ENCODE assay signal across 25 mouse cellular contexts in genomic region chr5:34485731-34486130, GRCm38 (mm10). TPM values are rescaled to one million over a fixed set of nuclear protein-coding genes. Genes with fewer than 3 reads are reported as not detected.
DNase-seq lines count a peak whose midpoint lies in the region; ATAC-seq lines count a peak whose summit lies in the region.
"Had no signal": no experiment of that assay in that cellular context is flagged by ENCODE, and none has a peak within 500 bp of the region (broad histone marks: within the 10 kb centered on the region; RNA-seq: fewer than 3 reads in every experiment).

No protein-coding gene starts in this region.

- H3K4me2 ChIP-seq in hindbrain, embryonic 13.5 days, result no peak overlapping the region
- H3K4me2 ChIP-seq: embryonic facial prominence, embryonic 13.5 days; embryonic facial prominence, embryonic 15.5 days had no signal

- DNase-seq in gastrocnemius, postnatal 25 days, result peak; percentile 10
- DNase-seq in gastrocnemius, postnatal 36 days, result no peak
- peak; percentile 14 for DNase-seq in 3134 (ENCODE audit: extremely low read depth, insufficient read length, low spot score)
- DNase-seq in R1 (ENCODE audit: low read depth, low spot score), result peak; percentile 25
- DNase-seq in cerebellum, adult 11-12 months, result no peak
- DNase-seq in testis, postnatal 10 days (ENCODE audit: low spot score), result no peak
- DNase-seq: adrenal gland, adult 8-10 months; adrenal gland, postnatal 14 days; adrenal gland, postnatal 36 days; cerebellum, adult 18-20 months; cerebellum, adult 8-10 months; cerebellum, adult 9-11 months; cerebellum, postnatal 14 days; cerebellum, postnatal 36 days; embryo, embryonic 11 days had no signal

- H3K27ac ChIP-seq in hindbrain, embryonic 13.5 days, result no peak overlapping the region
- H3K27ac ChIP-seq: embryonic facial prominence, embryonic 13.5 days; embryonic facial prominence, embryonic 15.5 days had no signal

- H3K36me3 ChIP-seq in hindbrain, embryonic 13.5 days, result peaks cover 59% of the 10 kb centered on the region

- 95% methylated on average over 15 of the region's 15 CpGs for WGBS in hindbrain, embryonic 13.5 days

- H3K9ac ChIP-seq in hindbrain, embryonic 13.5 days, result no peak overlapping the region
- H3K9ac ChIP-seq: embryonic facial prominence, embryonic 13.5 days; embryonic facial prominence, embryonic 15.5 days had no signal

- no peaks in the 10 kb centered on the region for H3K4me1 ChIP-seq in hindbrain, embryonic 13.5 days (replicated peaks)

- no peaks in the 10 kb centered on the region for H3K9me3 ChIP-seq in hindbrain, embryonic 13.5 days
- H3K9me3 ChIP-seq: embryonic facial prominence, embryonic 13.5 days; embryonic facial prominence, embryonic 15.5 days; G1E had no signal

- intact Hi-C loops in gastrocnemius, postnatal 36 days (cut with DNase I), result no loop called here

- 0 out of 2 replicates have a peak, but pooled peaks have one; percentile 40 for ATAC-seq in erythroid progenitor cell, adult 5-6 weeks (replicated peaks; ENCODE audit: low FRiP score, poor library complexity, severe bottlenecking)
- no peak for ATAC-seq in hindbrain, embryonic 13.5 days (ENCODE audit: low FRiP score)
- ATAC-seq: activated CD4-positive, CD25-positive, alpha-beta regulatory T cell, adult 4 months; forebrain, embryonic 14.5 days; forebrain, embryonic 16.5 days; Patski had no signal

- H3K27me3 ChIP-seq in hindbrain, embryonic 13.5 days, result no peaks in the 10 kb centered on the region
- H3K27me3 ChIP-seq: embryonic facial prominence, embryonic 13.5 days; embryonic facial prominence, embryonic 15.5 days; Patski had no signal

- H3K4me3 ChIP-seq in hindbrain, embryonic 13.5 days, result no peak overlapping the region
- H3K4me3 ChIP-seq: embryonic facial prominence, embryonic 13.5 days; embryonic facial prominence, embryonic 15.5 days; erythroblast, embryonic 14.5 days had no signal

RNA-seq across cellular contexts. Expression of gene Tnip2, which starts 28.1 kb away (rescaled TPM):
- 1 to 10 TPM; 2.1 to 2.3 TPM for total RNA-seq in gastrocnemius, postnatal 25 days (2021)
- total RNA-seq in gastrocnemius, postnatal 36 days (2021), result 1 to 10 TPM; 3.0 to 3.2 TPM
- total RNA-seq in erythroid progenitor cell, adult 5-6 weeks (2015; ENCODE audit: low replicate concordance), result 3.2 TPM in 1 of 2 replicates, not detected in the other
- 0.23 and 7.4 TPM in 2 replicates for total RNA-seq in erythroid progenitor cell, adult 5-6 weeks (2017; ENCODE audit: low replicate concordance)
- 10.3 and 10.7 TPM in 2 replicates for polyA plus RNA-seq in hindbrain, embryonic 13.5 days (2015; fragmentation: Nextera tagmentation; extraction: Ambion mirVana)
- polyA plus RNA-seq: erythroblast, embryonic 14.5 days had no signal

RNA-seq across cellular contexts. Expression of gene Sh3bp2, which starts 39.9 kb away (rescaled TPM):
- total RNA-seq in gastrocnemius, postnatal 25 days (2021), result 1 to 10 TPM; 1.1 to 1.2 TPM
- 1 to 10 TPM in 1 of 2 experiments, under 1 TPM in 1; 0.82 to 1.5 TPM for total RNA-seq in gastrocnemius, postnatal 36 days (2021)
- 1.7 and 4.3 TPM in 2 replicates for total RNA-seq in erythroid progenitor cell, adult 5-6 weeks (2015; ENCODE audit: low replicate concordance)
- total RNA-seq in erythroid progenitor cell, adult 5-6 weeks (2017; ENCODE audit: low replicate concordance), result 3.9 and 6.0 TPM in 2 replicates
- polyA plus RNA-seq in hindbrain, embryonic 13.5 days (2015; fragmentation: Nextera tagmentation; extraction: Ambion mirVana), result 17.1 and 20.9 TPM in 2 replicates

Comparison
In these comparisons a context has a peak if more than half of its experiments do, and no peak if none do; other contexts are left out.
1. DNase-seq: peak in gastrocnemius, postnatal 25 days (single experiment), 3134 (single experiment) and R1 (single experiment); none in gastrocnemius, postnatal 36 days (0 of 2), cerebellum, adult 11-12 months (single experiment) and testis, postnatal 10 days (single experiment).